Mouse (Mus musculus) megakaryocyte, adult 5-6 weeks (primary cell): Measurements from ENCODE around the gene Timm8a2. TPM values are rescaled to one million over a fixed set of nuclear protein-coding genes. Genes with fewer than 3 reads are reported as not detected.

Experiments used
- ATAC-seq: 2 replicates; pipeline ENCODE4 v1.8.0; 2016; ENCODE audit warnings: mild to moderate bottlenecking, inconsistent platforms; ENCODE audit not compliant: poor library complexity, severe bottlenecking
- total RNA-seq, 2 experiments: library from RNA; stranded (forward) in 1 of 2; stranded (reverse) in 1 of 2; fragments of 153-499, 151-499 nt in 1 of 2; fragments of 221-1000, 200-1000 nt in 1 of 2; gene quantifications; 2 replicates each; pipeline versions ENCODE4 v1.2.3 to v1.2.4; 2015 to 2017

Timm8a2 gene
- total RNA-seq (2015) (not detected in 2 replicates), total RNA-seq (2017) (0.18 TPM in 1 of 2 replicates, not detected in the other)

DNA sequence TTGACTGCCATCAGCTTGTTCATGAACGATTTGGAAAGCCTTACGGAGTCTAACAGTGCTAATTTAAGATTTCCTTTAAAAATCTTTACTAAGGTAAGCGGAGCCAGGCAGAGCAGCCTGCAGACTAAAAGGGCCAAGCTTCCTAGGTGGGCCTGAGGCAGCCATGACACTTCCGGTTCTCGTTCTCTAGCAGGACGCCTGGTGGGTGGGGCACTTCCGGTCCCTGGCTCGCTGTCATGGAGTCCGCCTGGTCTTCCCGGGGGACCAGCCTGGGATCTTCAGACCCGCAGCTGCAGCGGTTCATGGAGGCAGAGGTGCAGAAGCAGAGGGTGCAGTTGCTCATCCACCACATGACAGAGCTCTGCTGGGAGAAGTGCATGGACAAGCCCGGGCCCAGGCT lies at the start of gene Timm8a2:
Gene Timm8a2, plus strand, starts transcription at position 224 of the 400 bp plus-strand sequence.
- no peak for ATAC-seq

DNA sequence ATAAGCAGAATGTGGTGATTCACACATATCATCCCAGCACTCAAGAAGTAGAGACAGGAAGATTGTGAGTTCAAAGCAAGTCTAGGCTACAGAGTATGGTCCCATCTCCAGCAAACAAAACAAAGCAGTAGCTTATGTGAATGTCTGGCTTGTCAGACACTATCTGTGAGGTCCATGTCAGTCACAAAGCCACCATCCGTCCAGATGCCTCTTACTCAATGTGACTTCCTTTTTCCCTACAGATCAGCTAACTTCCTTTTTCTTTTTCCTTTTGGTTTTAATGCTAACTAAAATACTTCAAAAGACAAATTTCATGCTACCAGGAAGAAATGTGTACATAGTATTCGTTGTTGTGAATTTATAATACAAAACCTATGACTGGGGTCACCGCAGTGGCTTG lies 49.0 kb upstream of the Timm8a2 start:
- ATAC-seq: peak; percentile 70

DNA sequence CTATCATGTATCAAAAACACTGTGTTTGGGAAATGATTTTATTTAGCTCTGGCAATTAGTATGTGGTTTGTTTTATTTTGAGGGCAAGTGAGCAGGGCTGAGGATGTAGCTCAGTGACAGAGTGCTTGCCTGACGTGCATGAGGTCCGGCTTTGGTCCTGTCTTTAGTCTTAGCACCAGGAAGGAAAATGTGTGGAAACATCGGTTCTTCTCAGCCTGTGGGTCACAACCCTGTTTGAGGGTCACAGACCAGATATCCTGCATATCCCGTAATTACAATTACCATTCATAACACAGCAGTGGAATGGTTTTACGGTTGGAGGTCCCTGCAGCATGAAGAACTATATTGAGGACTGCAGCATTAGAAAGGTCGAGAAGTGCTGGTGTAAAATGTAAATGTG lies 48.4 kb upstream of the Timm8a2 start:
- no peak for ATAC-seq

DNA sequence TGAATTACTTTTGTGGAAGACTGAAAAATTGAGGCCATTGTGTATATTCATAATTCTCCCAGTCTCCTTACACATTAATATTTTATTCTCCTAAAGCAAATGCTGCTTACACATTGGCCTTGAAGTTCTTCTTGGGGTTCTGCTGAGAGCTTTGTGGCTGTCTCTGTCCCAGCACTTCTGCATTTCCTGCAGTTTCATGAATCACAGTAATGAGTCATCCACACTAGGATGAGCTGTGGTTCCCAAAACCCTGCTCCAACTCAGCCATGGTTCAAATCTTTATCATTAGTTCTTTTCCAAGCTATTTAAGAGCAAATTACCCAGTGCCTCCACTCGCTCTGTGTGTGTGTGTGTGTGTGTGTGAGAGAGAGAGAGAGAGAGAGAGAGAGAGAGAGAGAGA lies 47.2 kb upstream of the Timm8a2 start:
- peak; percentile 71 for ATAC-seq

DNA sequence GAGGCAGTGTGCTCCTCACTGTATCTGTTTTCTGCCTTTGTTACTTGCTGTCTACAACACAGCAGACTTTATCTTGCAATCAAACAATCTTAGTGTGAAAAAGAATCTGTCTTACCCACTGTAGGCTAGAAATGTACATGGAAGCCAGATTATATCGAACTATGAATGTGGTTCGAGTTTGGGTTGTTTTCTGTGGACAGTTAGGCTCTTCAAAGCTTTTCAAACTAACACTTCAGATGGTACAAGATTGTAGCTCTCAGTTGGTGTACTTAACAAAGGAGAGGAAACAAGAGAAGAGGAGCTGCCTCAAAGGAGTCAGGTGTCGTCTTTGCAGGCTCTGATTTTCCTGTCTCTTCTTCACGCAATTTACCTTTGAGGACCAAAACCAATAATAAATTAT lies 46.8 kb upstream of the Timm8a2 start:
- peak; percentile 8; the same call in 1 of the 2 replicates for ATAC-seq

DNA sequence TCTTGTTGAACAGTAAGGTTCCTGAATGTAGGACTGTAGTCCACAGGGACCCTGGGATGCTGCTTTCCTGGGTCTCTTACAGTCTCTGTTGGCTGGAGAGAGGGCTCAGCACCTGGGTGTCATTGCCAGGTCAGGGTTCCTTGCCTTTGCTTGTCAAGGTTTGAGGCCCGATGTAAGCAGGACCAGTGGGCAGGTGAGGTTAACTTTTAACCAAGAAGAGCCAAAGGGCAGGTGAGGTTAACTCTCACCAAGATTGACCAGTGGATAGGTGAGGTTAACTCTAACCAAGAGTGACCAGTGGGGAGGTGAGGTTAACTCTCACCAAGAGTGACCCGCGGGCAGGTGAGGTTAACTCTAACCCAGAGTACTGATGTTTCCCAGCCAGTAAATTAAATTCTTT lies 45.1 kb upstream of the Timm8a2 start:
- no peak for ATAC-seq

DNA sequence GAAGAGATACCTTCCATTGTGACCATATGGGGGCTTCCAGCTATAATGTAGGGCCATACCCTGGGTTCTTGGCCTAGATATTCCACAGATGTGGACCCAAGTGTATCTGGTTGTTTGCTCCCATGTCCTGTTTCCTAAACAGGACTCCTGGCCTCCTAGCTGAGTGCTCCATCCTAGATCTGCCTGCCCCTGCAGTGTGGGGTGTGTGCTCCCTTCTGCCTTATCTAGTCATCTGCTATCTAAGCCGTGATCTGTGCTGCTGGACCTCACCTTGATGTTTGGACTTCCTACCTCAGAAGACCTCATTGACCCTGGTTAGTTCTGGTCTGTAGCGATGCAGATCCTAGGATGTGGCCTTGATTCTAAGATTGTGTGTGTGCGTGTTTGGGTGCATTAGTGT lies 44.6 kb upstream of the Timm8a2 start:
- ATAC-seq: no peak

DNA sequence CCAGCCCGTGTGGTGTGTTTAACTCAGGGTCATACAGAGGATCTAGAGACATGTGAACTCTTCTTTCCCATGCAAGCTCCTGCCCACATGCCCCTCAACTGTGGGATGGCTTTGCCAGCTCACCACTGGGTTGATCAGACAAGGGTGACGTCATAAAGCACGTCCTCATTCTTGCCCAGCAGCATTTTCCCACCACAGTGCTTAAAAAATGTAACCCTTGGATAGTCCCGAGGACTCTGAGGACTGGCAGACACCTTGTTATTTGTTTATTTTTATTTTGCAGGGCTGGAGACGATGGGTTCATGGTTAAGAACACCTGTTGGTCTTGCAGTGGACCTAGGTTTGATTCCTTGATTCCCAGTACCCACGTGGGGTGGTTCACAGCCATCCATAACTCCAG lies 43.6 kb upstream of the Timm8a2 start:
- no peak for ATAC-seq

DNA sequence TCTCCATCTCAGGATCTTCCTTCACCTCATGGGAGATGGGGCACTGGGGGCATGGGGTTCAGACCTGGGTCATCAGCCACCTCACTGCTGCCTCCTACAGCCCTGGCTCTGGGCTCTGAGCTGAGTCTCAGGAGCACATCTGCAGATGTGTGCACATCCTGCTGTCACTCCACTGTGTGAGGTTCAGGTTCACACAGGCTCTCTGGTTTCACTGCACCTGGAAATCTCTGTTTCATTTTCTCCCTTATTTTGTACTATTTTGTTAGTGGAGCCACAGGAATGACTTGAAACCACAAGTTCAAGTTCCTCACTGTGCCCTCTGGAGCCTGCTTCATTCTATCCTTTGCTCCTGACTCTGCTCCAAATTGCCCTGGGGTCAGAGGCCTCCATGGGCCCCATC lies 42.6 kb upstream of the Timm8a2 start:
- no peak for ATAC-seq

DNA sequence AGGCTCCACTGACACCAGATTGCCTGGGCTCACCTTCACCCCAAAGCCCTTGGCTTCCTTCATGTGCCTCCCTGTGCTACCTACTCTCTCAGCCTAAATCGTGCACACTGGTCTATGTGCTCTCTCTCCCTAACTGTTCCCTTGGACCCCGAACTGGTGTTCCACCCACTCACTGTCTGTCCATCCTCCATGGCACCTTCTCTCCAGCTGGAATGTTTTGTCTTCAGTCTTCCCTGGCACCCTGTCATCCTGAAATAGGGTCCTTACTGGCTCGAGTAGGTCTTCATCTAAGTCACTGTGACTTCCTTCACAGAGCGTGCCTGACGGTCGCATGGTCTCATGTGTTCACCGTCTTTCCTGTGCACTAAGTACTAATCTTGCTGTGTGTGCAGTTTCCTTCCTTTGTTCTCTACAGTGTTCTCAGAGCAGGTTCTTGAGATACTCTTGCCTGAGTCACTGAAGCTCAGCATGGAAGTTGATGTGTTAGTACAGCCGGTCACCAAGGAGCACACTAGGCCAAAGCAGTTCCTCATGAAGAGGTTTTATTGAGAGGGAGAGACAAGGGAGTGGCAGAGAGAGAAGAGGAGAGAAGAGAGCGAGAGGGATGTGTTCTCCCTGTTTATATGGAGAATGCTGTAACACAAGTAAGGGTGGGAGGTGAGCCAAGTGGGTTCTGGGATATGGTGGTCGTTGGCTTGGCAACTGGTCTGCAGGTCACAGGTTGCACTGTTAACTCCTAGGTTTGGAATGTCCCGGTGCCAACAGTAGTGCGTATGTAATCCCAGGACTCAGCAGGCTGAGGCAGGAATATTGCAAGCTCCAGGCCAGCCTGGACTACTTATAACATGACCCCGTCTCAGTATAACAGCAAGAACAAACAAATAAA lies 41.8 kb upstream of the Timm8a2 start:
- ATAC-seq: no peak

DNA sequence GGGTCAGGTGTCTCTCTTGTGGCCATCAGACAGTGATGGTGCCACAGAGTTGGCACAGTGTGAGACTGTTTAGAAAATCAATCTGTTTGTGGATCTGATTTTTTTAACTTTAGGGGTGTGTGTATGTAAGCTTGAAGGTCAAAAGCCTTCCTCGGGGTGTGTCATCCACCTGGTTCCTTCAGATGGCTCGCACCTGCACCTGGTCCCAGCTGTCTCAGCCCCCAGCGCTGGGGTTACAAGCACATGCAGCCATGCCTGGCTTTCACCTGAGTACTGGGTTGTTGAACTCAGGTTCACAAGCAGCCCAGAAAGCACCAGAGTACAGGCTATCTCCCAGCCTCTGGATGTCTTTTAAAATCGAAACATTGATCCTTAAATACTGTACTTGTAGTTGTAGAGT lies 40.9 kb upstream of the Timm8a2 start:
- ATAC-seq: no peak

DNA sequence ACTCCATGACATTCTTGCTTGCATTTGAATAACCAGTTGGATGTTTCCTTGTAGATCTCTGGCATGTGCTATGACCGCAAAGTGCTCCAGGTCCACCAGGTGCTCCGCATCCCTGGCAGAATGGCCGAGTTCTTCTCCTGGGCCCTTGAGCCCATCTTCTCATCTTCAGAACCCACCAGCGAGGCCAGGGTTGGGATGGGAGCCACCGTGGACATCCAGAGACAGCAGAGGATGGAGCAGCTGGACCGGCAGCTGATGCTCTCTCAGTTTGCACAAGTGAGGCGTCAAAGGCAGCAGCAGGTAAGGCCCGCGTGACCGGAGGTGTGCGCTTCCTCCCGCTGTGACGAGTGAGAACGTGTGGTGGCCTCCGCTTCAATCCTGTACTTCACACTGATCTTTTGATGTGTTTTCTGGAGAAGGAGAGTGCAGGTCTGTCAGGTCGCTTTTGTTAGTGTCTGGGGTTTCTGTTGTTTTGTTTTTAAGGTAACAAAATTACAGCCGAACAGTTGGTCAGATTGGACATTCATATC lies 40.2 kb upstream of the Timm8a2 start:
- ATAC-seq: no peak

DNA sequence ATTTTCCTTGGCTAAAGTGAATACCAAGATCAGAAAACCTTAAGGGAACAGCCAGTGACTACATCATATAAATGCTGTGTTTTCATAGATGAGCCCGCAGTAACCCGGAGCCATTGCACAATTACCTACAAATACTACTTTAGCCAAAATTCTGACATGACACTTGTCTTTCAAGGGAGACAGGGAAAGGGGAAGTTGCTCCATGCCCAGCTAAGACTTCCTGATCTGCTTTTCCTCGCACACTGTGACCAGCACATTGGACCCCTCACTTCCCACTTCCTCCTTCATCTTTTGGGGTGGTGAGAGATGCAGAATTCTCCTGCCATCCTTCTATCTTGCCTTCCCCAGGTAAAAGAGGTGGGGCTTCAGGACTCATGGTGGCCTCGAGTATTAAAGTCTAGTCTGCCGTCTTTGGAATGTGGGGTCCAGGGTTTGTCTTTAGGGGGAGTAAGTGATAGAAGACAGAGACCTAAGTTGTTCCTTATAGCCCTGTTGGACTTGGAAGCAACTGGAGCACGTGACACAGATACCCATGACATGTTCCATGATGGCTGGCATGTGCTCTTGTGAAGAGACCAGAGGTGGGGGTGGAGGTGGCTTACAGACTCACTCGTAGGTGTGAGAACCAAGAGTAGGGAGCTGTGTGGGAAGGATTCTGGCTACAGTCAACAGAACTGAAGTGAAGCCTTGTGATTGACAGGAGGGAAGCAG lies 39.5 kb upstream of the Timm8a2 start:
- peak; percentile 79 for ATAC-seq

DNA sequence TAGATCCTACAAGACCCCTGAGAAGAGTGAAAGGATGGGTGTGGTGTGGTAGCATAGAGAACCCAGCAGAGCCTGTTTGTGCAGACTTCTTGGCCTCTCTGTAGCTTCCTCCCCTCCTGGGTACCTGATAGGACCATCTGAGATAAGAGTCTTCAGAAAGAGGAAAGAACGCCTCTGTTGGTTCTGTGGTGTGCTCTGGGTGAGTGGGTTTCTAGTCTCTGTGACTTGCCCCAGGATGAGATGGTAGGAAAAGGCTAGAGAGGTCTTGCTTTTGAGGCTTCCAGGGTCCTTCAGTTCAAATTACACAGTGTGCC lies 39.0 kb upstream of the Timm8a2 start:
- ATAC-seq: peak; percentile 16; the same call in 1 of the 2 replicates

DNA sequence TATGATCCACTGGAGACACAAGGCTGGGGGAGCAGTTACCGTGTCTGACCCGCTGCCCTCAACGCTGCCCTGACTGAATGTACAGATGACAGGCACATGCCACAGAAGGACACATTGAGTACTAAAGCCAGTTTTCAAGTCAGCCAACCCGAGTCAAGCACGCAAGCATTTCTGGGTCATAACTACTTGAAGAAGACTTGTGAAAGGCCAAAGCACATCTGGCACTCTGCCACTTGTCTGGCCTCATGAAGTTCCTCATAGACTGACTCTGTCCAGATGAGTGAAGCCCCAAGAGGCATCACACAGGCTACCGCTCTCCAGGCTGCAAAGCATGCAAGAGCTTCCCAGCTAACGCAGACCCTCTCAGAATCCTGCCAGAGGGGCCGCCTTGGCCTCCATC lies 37.7 kb upstream of the Timm8a2 start:
- ATAC-seq: peak; percentile 52

DNA sequence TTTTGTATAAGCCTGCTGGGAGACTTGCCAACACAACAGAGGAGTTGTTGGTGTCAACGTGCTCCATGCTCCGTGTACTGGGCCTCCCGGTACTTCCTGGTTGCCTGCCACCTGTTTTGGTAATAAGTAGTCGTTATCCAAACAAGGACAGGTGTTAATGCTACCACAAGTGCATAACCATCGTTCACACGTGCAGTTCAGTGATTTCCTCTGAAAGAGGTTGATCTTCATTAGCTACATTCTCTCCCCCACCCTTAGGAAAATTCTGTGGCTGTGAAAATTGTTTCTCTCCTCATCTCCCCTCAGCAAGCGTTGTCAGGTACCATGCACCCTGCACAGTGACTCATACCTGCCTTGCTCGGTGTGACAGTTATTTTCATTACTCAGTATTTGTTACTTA lies 35.0 kb upstream of the Timm8a2 start:
- no peak for ATAC-seq

DNA sequence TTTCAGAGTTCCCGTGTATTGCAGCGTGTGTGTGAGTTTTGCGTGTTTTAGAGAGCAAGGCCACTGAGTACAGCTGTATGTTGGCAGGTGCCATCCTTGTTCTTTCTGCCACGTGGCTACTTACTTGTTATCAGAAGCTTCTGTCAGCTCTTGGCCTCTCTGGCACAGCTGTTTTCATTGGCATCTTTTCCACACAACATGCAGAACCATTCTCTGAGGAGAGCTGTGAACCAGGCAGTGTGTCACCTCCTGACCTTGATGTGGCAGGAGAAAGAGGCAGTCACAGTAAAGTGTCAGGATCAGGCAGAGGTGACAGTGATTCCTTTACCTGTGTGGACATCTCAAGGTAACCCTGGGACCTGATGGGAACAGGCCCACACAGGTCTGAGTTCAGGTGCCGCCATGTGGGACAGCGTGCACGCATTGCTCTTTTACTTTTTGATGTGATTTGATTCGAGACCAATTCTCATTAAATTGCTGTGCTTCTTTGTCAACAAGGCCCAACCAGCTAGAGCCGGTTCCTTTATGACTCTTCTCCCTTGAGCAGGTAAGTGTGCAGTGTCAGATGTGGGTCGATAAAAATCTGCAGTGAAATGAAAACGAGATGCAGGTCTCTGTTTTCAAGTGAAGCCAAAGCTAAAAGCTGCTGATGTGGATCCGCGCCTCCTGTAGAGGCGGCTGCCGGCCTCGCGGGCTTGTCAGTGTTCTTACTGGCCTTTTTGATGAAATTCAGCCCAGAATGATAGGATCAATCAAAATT lies 33.9 kb upstream of the Timm8a2 start:
- ATAC-seq: no peak

DNA sequence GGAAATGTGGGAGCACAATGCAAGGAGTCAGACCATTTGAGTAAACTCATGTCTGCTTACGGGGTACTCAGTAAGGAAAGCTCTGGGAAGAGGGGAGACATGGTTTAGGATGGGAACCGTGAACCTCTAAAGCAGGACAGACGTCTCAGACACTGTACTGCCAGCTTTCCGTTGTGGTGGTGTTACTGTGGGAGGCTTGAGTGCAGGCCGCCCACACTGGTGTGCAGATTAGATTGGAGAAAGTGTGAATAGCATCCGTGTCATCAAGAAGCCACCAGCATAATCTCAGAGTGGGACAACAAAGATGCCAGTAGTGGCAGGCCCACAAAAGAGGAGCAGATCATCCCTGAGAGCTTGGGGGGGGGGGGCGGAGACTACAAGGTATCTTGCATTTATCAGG lies 32.2 kb upstream of the Timm8a2 start:
- ATAC-seq: no peak

DNA sequence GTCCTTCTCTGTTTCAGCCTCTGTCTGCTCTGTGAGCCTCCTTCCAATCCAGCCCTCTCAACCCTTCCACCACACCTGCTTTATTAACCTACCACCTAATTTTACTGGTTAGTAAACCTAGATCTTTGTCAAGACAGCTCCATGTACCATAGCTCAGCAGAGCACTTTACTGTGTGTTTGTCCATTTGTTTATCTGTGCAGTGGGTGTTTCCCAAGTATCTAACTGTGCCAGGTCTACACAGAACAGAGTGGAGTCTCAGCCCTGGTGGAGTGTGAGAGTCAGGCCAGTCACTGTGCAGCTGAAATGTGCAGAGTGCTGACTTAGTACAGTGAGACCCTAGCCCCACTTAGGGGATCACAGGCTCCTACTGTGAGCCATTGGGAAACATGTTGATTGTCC lies 30.7 kb upstream of the Timm8a2 start:
- ATAC-seq: no peak

DNA sequence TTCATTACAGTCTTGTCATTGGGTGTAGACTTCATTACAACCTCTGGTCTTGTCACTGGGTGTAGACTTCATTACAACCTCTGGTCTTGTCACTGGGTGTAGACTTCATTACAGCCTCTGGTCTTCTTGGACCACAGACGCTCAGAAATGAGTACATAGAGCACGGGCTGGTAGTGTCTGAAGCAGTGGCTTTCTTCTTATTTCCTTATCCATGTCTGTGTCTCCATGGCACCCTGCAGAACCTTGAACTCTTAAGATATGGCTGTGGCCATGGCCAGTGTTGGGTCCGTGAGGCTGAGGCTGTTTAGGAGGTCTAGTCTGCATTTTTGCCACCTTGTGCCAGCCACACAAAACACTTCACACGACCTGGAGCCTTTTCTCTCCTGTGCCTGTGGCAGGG lies 26.2 kb upstream of the Timm8a2 start:
- no peak for ATAC-seq

DNA sequence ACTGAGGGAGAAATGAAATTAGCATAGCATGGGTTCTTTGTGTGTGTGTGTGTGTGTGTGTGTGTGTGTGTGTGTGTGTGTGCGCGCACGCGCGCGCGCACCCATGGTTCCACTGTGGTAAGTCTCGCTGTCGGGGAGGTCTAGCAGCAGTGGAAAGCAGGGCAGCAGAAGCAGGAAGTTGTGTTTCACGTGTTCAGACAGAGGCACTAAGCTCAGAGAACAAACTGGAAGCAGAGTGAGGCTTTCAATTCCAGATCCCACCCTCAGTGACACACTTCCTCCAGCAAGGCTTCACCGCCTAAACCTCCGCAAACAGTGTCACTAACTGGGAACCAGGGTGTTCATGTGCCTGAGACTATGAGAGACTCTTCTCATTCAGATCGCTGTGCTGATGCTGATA lies 25.0 kb upstream of the Timm8a2 start:
- peak; percentile 77 for ATAC-seq
